Mouse (Mus musculus) G1E (cell line): ENCODE data around the gene Minos1.

Experiments used
- GATA1 ChIP-seq: IDR thresholded peaks from 2 replicates; pipeline ENCODE4 v1.6.1; 2012; ENCODE audit warnings: borderline replicate concordance, low read length, inconsistent platforms, mixed read lengths
- GATA2 ChIP-seq: IDR thresholded peaks from 2 replicates; pipeline ENCODE4 v1.6.1; 2012; ENCODE audit warnings: low read depth, low read length, inconsistent platforms, borderline replicate concordance
- TAL1 ChIP-seq: conservative IDR thresholded peaks from 2 replicates; pipeline ENCODE4 v1.6.1; 2012; ENCODE audit warnings: low read depth, low read length, inconsistent platforms, mixed read lengths

DNA sequence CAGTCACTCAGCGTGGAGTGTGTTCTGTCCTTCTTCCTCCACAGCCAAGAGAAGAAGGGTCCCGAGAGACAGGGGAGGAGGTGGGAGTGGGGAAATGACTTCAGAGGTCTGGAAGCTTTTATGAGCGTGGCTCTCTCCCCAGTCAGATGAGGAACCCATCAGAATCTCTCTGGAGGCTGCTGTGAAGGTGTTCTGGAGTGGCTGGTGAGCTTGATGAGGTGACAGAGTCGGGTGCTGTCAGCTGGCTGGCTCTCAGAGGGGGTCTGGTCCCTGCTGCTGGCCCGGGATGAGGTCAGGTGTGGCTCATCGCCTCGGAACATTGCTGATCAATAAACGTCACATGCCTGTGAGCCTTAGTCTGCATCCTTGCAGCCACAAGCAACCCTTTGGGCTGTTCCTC lies 36.2 kb upstream of the Minos1 start:
- TF ChIP-seq TAL1: no peak
- no peak for TF ChIP-seq GATA1
- TF ChIP-seq GATA2: no peak
